Mouse (Mus musculus) ovary, postnatal 36 days (tissue): ENCODE results near the gene Nrxn3.

ENCODE experiments used
- DNase-seq: peaks from one replicate; pipeline ENCODE4 v3.0.0; 2022; ENCODE audit warnings: low spot score, mixed read lengths

Nrxn3 gene

GRCm38 (mm10) chr12:89530679-89531350, 808.1 kb downstream of the Nrxn3 start:
- DNase-seq, result no peak

DNA sequence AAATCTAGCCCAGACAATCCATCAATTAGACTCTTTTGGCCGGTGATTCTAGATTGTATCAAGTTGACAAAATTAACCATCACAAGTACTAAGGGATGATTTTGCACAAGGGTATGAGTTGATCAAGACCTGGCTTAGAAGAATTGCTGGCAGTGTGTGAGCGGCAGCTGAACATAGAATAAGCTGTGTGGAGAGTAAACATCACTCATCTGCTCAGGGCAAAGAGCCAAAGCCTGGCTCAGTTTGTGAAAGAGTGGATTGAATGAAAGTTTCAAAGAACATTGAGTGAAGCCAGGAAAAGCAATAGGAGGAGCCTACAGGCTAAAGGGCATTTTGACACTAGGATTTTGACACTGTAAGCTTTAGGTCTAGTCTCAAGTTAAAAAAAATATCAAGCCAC, 828.6 kb downstream of the Nrxn3 start:
- no peak for DNase-seq

GRCm38 (mm10) chr12:89553223-89553880, 830.7 kb downstream of the Nrxn3 start:
- no peak for DNase-seq

- DNase-seq, result no peak
Observed at GRCm38 (mm10) chr12:89554171-89554570, 831.5 kb downstream of the Nrxn3 start.

DNA sequence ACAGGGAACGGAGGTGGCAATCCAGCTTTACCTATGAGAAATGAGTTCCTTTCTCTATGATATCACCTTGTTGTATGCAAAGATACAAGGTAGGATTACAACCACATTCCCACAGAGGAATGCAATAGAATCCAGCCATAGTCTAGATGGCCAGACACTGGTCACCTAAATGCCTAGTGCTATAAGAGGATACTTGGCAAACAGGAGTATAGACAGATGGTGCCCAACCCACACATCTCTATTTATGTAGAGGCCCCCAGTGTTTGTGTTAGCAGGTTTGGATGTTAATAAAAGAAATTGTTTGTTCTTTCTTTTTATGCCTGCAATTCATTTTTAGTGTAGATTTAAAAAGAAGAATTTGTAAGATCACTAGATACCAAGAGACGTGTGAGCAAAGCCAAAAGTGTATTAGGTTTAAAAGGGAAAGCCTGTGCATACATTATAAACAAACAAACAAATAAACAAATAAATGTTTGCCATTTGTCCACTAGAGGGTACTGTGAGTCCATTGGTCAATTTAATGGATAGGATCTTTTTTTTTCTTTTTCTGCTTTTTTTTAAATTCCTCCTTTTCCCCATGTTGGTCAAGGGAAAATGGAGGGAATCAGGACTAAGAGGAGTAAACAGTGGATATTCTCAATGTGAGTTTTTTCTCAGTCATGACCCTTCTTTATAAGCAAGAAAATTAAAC, 832.2 kb downstream of the Nrxn3 start:
- no peak for DNase-seq

- no peak for DNase-seq
Observed at GRCm38 (mm10) chr12:89558921-89559320, 836.2 kb downstream of the Nrxn3 start.

DNA sequence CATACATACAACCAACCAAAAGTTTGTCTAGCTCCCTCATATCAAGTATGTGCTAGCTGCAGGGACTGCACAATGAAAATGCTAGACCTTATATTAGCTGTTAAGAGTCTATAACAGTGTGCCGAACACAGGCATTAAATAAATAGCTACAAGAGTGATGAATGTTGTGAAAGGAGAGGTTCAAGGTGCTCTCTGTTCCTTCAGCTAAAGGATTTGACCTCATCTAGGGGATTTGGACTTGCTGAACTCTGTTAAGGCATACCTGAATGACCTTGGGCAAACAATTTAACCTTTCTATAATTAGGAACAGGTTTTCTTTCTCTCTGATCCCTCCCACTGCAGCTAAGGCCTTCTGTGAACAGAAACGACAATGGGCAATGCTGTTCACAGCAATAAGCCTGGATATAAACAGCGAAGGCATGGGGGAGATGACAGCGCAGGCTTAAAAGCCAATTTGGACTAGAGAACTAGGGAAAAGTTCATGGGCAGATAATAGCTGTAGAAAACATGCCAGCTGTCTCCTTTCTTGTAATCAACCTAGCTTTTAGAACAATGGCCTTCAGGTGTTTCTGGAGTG, 839.4 kb downstream of the Nrxn3 start:
- DNase-seq, result no peak

- DNase-seq, result no peak
Observed at GRCm38 (mm10) chr12:89568723-89569377, 846.2 kb downstream of the Nrxn3 start.

GRCm38 (mm10) chr12:89592459-89592858, 869.8 kb downstream of the Nrxn3 start:
- DNase-seq, result no peak

DNA sequence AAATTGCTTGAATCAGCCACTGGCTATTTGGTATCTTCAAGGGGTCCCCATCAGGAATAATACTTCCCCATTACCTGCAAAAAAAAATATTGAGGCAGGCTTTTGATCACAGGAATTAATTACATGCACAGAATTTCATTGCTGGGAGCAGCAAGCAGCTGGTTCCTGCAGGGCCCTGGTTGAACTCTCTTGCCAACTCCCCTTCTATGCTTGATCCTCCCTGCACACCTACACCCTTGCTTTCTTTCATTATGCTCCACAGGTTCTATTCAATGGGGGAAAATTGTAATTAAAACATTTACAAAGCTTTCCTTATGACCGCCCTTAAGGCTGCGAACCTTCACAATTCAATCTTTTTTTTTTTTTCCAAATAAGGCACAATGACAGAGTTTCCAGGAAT, 891.0 kb downstream of the Nrxn3 start:
- DNase-seq, result no peak

- DNase-seq, result no peak
Observed at GRCm38 (mm10) chr12:89625746-89626145, 903.1 kb downstream of the Nrxn3 start.

- DNase-seq, result no peak
Observed at GRCm38 (mm10) chr12:89640046-89640445, 917.4 kb downstream of the Nrxn3 start.

DNA sequence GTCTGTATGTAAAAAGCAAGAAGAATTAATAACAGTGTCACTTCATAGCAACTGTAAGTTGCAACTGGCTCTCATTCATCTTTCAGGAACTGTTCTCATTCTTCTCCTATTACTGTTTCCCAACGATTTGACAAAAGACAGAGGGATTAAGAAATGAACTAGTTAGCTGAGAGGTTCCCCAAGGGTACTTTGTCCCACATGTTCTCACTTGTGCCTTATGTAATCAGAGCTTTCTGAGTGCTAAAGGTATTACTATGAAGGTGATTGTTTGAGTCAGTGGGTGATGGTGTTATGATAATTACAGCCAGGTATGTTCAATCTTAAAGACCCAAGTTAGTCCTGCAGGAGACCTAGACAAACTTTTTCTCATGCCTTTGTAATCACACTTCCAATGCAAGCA, 918.8 kb downstream of the Nrxn3 start:
- DNase-seq, result no peak

DNA sequence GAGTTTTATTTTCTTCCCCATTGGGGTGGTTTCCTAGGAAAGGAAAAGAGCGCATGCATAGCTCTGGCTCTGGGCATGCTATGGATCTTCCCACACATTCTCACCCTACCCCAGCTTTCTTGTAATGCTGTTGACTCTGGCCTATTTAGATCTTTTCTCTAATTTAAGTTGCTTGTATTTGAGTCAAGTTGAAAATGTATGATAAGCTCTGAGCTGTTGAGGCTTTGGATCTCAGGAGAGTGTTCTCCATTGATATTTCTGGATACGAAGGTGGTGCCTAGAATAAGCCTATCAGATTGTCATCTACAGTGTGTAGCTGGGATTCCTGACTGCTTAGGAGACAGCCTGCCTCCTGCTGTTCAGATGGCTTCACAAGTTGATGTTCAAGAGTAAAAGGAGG, 930.5 kb downstream of the Nrxn3 start:
- no peak for DNase-seq

- DNase-seq, result no peak
Observed at GRCm38 (mm10) chr12:89661219-89661618, 938.5 kb downstream of the Nrxn3 start.

DNA sequence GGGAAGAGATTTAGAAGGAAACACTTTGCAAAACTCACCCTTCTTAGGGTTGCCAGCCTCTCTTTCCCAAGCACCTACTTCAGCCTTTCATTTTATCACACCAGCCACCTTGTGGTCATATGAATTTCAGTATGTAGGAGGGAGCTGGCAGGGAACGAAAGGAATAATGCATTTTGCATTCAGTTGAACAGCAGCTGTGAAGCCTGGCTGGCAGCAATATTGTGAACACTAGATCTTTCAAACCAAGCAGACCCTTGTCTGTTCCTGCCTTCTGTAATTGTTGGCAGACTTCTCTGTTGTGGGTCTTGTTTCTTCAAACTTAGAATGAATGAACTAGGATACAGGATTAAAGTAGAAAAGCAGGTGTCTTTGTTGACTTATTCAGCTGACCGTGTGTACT, 946.2 kb downstream of the Nrxn3 start:
- DNase-seq, result no peak

DNA sequence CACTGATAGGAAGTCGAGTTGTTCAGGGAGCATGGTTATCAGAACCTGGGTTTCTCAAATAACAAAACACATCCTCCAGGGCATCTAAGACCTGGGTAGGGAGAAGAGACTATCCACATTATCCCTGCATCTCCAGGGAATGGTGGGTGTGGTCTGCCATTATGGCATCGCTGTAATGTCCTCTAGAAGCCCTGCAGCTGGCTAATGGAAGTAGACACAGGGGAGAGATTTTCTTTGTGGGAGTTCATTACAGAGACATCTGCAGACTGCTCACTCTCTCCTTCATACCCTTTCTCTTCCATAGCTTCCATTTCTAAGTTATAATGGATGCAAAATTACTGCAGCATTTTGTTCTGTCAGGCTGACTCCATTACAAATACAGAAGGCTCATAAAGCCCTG, 950.1 kb downstream of the Nrxn3 start:
- DNase-seq, result no peak

DNA sequence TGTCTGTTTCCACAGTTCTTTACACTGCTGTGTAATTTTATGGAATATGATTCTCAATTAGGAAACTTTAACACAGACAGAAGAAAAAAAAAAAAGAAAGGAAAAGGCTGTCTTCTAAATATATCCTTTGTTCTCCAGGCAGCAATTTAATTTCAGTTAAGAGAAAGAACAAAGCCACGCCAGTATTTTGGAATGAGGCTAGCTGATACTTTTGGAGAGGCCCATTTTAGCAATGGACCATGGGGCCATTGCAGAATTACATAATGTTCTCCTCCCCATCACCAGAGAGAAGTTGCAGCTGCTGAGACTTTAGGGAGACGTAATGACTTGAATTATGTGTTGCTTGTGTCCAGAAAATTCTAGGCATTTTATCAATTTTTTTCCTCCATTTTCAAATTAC, 963.0 kb downstream of the Nrxn3 start:
- no peak for DNase-seq

DNA sequence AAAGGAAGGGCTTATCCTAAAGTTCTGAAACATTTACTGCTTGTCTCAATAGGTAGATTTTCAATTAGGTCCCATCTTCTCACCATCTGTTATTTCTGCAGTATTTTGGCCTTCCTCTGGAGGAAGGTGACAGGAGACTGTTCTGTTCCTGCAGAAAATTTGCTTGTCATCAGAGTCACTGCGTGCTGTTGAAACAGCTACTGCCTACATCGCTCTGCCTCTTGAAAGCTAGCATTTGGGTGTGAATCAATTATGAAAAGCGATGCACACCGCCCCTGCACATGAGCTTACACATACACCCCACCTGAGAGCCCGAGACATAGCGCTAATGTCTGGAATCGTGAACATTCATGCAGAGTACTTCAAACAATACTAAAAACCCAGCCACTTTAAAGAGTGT, 966.4 kb downstream of the Nrxn3 start:
- DNase-seq, result no peak

- DNase-seq, result no peak
Observed at GRCm38 (mm10) chr12:89699469-89699868, 976.8 kb downstream of the Nrxn3 start.

DNA sequence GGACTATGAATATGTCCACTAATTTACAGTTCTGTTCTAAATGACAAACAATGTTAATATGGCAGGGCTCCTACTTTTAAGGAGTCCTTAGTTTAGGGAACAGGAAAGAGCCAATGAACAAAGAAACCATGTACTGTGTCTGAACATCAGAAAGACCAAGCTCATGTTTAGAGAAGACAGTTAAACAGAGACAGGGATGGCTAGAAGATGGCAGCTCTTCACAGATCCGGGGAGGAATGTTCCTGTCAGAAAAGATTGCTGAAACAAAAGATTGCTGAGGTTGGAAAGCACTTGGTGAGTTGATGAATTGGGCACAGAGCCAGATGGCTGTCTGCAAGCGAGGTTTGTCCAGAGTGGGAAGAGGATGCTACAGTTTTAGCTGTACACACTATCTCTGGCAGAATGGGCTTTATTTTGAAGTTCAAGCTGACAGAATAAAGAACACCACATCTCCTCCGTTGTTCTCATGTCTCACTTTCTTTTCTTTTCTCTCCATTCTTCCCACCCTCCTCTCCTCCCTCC, 978.3 kb downstream of the Nrxn3 start:
- DNase-seq, result no peak

- no peak for DNase-seq
Observed at GRCm38 (mm10) chr12:89702931-89703330, 980.3 kb downstream of the Nrxn3 start.
